Mouse (Mus musculus) lung, postnatal 0 days (tissue): ENCODE measurements at regions not wholly inside any gene's neighbourhood (a gene's known extent, or its start where the extent isn't known, plus 50 kb on each side); places are given as distances from the start of the nearest gene placed in this dataset.

Source experiments
- ATAC-seq: fragments of 200-750 bp; cut with Nextera tagmentation; 2 replicates; pipeline ENCODE4 v1.8.0; 2017; ENCODE audit warnings: moderate library complexity
- DNase-seq: peaks from one replicate; pipeline ENCODE4 v3.0.0-alpha.2; 2016; ENCODE audit warnings: low spot score
- H3K27ac ChIP-seq: fragments of 300-500 bp; sonication (generic); 2 replicates; pipeline ENCODE4 v1.5.1; 2014; ENCODE audit warnings: antibody characterized with exemption, mild to moderate bottlenecking, low read length, mixed read lengths
- H3K27me3 ChIP-seq: fragments of 300-500 bp; sonication (generic); replicated peaks from 2 replicates; pipeline ENCODE4 v1.6.1; 2014; ENCODE audit warnings: low read length, mixed read lengths; ENCODE audit not compliant: insufficient read depth
- H3K36me3 ChIP-seq: fragments of 300-500 bp; sonication (generic); 2 replicates; pipeline ENCODE4 v1.6.1; 2014; ENCODE audit warnings: low read length, mixed read lengths; ENCODE audit not compliant: insufficient read depth
- H3K4me1 ChIP-seq: fragments of 300-500 bp; sonication (generic); 2 replicates; pipeline ENCODE4 v1.6.1; 2014; ENCODE audit warnings: antibody characterized with exemption, low read depth, low read length, mixed read lengths; ENCODE audit not compliant: insufficient read depth
- H3K4me2 ChIP-seq: fragments of 300-500 bp; sonication (generic); replicated peaks from 2 replicates; pipeline ENCODE4 v1.6.1; 2014; ENCODE audit warnings: low read depth, mild to moderate bottlenecking, low read length, moderate library complexity, mixed read lengths
- H3K4me3 ChIP-seq: fragments of 300-500 bp; sonication (generic); 2 replicates; pipeline ENCODE4 v1.5.1; 2014; ENCODE audit warnings: low read depth, low read length
- H3K9ac ChIP-seq: fragments of 300-500 bp; sonication (generic); replicated peaks from 2 replicates; pipeline ENCODE4 v1.6.1; 2014; ENCODE audit warnings: low read depth, mild to moderate bottlenecking
- H3K9me3 ChIP-seq: fragments of 300-500 bp; sonication (generic); 2 replicates; pipeline ENCODE4 v1.6.1; 2016; ENCODE audit warnings: low read length, mixed read lengths
- CTCF ChIP-seq: IDR thresholded peaks from 2 replicates; pipeline ENCODE4 v1.5.1; 2016; ENCODE audit warnings: antibody characterized with exemption, mild to moderate bottlenecking
- EP300 ChIP-seq: IDR thresholded peaks from 2 replicates; pipeline ENCODE4 v1.6.1; 2016; ENCODE audit warnings: antibody characterized with exemption, mild to moderate bottlenecking, control low read depth
- WGBS: fragments of 180-500 bp; shearing (Covaris S2); extraction: QIAGEN DNeasy Blood & Tissue Kit; methylation state at CpG from one replicate; pipeline ENCODE4 v1.1.7; 2014; 5-methylcytosine and 5-hydroxymethylcytosine counted together

- H3K4me3 ChIP-seq: no peak overlapping the region
- no peak overlapping the region for H3K9ac ChIP-seq
- no peak overlapping the region for H3K27ac ChIP-seq
- DNase-seq (peak; percentile 60), ATAC-seq (no peak)
- H3K9me3 ChIP-seq: no peaks in the 10 kb centered on the region
- H3K36me3 ChIP-seq: no peaks in the 10 kb centered on the region
- WGBS: 3% methylated on average over 11 of the region's 11 CpGs
- H3K27me3 ChIP-seq: no peaks in the 10 kb centered on the region
- no peak for TF ChIP-seq EP300
- TF ChIP-seq CTCF: no peak
- H3K4me2 ChIP-seq: no peak overlapping the region; the same call in 1 of the 2 replicates
- no peaks in the 10 kb centered on the region for H3K4me1 ChIP-seq
Observed at GRCm38 (mm10) chr1:166843397-166843877, 157.8 kb upstream of the Fam78b start.

- no peak overlapping the region for H3K4me2 ChIP-seq
- no peaks in the 10 kb centered on the region for H3K4me1 ChIP-seq
- H3K4me3 ChIP-seq: no peak overlapping the region
- no peak overlapping the region for H3K27ac ChIP-seq
- no peak overlapping the region for H3K9ac ChIP-seq
- no peaks in the 10 kb centered on the region for H3K9me3 ChIP-seq
- TF ChIP-seq EP300: no peak
- no peak for TF ChIP-seq CTCF
- no peaks in the 10 kb centered on the region for H3K36me3 ChIP-seq
- 61% methylated on average over 5 of the region's 5 CpGs for WGBS
- no peaks in the 10 kb centered on the region for H3K27me3 ChIP-seq
- DNase-seq (no peak), ATAC-seq (no peak)
Observed at GRCm38 (mm10) chr1:166846566-166846965, 154.7 kb upstream of the Fam78b start.

DNA sequence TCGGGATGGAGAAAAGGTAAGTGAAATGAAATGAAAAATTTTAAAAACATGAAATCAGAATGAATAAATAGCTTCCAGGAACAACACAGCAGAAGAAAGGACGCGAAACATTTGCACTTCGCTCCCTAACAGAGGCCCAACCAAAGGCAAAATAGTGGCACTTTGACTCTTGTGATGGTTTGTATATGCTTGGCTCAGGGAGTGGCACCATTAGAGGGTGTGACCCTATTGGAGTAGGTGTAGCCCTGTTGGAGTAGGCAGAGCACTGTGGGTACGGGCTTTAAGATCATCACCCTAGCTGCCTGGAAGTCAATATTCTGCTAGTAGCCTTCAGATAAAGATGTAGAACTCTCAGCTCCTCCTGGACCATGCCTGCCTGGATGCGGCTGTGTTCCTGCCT is 154.0 kb upstream of the Fam78b start:
- DNase-seq: no peak
- H3K27me3 ChIP-seq: no peaks in the 10 kb centered on the region
- no peak for TF ChIP-seq EP300
- TF ChIP-seq CTCF: no peak
- H3K4me3 ChIP-seq: no peak overlapping the region
- no peak overlapping the region for H3K4me2 ChIP-seq
- no peak for ATAC-seq
- H3K9me3 ChIP-seq: no peaks in the 10 kb centered on the region
- no peaks in the 10 kb centered on the region for H3K36me3 ChIP-seq
- H3K9ac ChIP-seq: no peak overlapping the region
- no peak overlapping the region for H3K27ac ChIP-seq
- no peaks in the 10 kb centered on the region for H3K4me1 ChIP-seq
- 91% methylated on average over 6 of the region's 6 CpGs for WGBS

DNA sequence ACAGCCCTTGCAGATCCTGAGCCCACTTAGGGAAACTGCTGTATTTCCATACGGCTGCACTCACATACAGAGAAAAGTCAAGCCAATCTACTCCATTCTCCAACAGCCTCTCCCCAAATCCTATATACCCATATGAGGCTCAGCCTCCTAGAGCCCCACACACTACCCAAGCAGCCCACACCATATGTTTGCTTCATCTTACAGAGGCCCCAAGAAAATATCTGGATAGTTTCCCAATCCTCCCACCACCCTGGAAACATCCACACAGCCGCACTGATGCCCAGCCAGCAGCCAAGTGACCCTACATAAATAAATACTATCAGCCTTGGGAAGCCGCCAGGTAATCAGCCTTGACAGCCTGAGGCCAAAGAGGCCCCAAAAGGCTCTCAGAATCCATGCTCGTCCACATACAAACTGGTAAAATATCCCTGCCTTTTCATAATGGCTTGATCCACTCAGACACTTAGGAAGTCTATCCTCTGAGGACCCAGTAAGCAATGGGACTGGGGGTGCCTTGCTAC is 153.1 kb upstream of the Fam78b start:
- H3K4me3 ChIP-seq: no peak overlapping the region
- H3K27me3 ChIP-seq: no peaks in the 10 kb centered on the region
- no peak overlapping the region for H3K9ac ChIP-seq
- no peak for ATAC-seq
- DNase-seq: no peak
- H3K4me1 ChIP-seq: no peaks in the 10 kb centered on the region
- 44% methylated on average over 4 of the region's 4 CpGs for WGBS
- H3K27ac ChIP-seq: no peak overlapping the region
- TF ChIP-seq EP300 (no peak), CTCF (no peak)
- no peak overlapping the region for H3K4me2 ChIP-seq
- H3K9me3 ChIP-seq: no peaks in the 10 kb centered on the region
- no peaks in the 10 kb centered on the region for H3K36me3 ChIP-seq

GRCm38 (mm10) chr1:166855988-166856387 is 145.2 kb upstream of the Fam78b start:
- Histone ChIP-seq H3K4me1 (no peaks in the 10 kb centered on the region), H3K36me3 (no peaks in the 10 kb centered on the region), H3K27ac (no peak overlapping the region), H3K4me2 (no peak overlapping the region), H3K9ac (no peak overlapping the region), H3K4me3 (no peak overlapping the region), H3K27me3 (no peaks in the 10 kb centered on the region), H3K9me3 (no peaks in the 10 kb centered on the region)
- DNase-seq: no peak
- no peak for ATAC-seq
- no peak for TF ChIP-seq EP300
- no peak for TF ChIP-seq CTCF
- 73% methylated on average over 4 of the region's 4 CpGs for WGBS

GRCm38 (mm10) chr1:166866256-166866655 is 135.0 kb upstream of the Fam78b start:
- WGBS: 62% methylated on average over 7 of the region's 7 CpGs
- TF ChIP-seq CTCF (no peak), EP300 (no peak)

GRCm38 (mm10) chr1:166871258-166871657 is 130.0 kb upstream of the Fam78b start:
- Histone ChIP-seq H3K36me3 (no peaks in the 10 kb centered on the region), H3K27ac (no peak overlapping the region), H3K27me3 (no peaks in the 10 kb centered on the region), H3K9me3 (no peaks in the 10 kb centered on the region), H3K4me1 (no peaks in the 10 kb centered on the region), H3K4me3 (no peak overlapping the region), H3K9ac (no peak overlapping the region), H3K4me2 (no peak overlapping the region)
- ATAC-seq (no peak), DNase-seq (no peak)
- no peak for TF ChIP-seq EP300
- no peak for TF ChIP-seq CTCF
- WGBS: 71% methylated on average over 4 of the region's 4 CpGs

More at GRCm38 (mm10) chr1:166866256-166866655, 135.0 kb upstream of the Fam78b start:
- no peaks in the 10 kb centered on the region for H3K9me3 ChIP-seq
- H3K36me3 ChIP-seq: no peaks in the 10 kb centered on the region
- DNase-seq: no peak
- H3K4me2 ChIP-seq: no peak overlapping the region
- no peaks in the 10 kb centered on the region for H3K27me3 ChIP-seq
- no peak overlapping the region for H3K27ac ChIP-seq
- no peak overlapping the region for H3K4me3 ChIP-seq
- no peaks in the 10 kb centered on the region for H3K4me1 ChIP-seq
- no peak overlapping the region for H3K9ac ChIP-seq
- ATAC-seq: no peak
